Mouse (Mus musculus) megakaryocyte, embryonic 14.5 days (primary cell): ENCODE data around the gene Gm42688. TPM values are rescaled to one million over a fixed set of nuclear protein-coding genes. Genes with fewer than 3 reads are reported as not detected.

Source experiments
- H3K27me3 ChIP-seq: replicated peaks from 2 replicates; pipeline ENCODE3; 2012; ENCODE audit warnings: inconsistent platforms
- H3K36me3 ChIP-seq: replicated peaks from 2 replicates; pipeline ENCODE3; 2012; ENCODE audit warnings: low read length, inconsistent platforms, mixed read lengths
- H3K4me1 ChIP-seq: 2 replicates; pipeline ENCODE4 v1.6.1; 2012; ENCODE audit warnings: inconsistent platforms
- H3K4me3 ChIP-seq: replicated peaks from 2 replicates; pipeline ENCODE3; 2012; ENCODE audit warnings: moderate library complexity, mild to moderate bottlenecking, inconsistent platforms
- H3K9me3 ChIP-seq: 2 replicates; pipeline ENCODE4 v1.6.1; 2012; ENCODE audit warnings: inconsistent platforms
- FLI1 ChIP-seq: IDR thresholded peaks from 2 replicates; pipeline ENCODE4 v1.6.1; 2012; ENCODE audit warnings: low read length, inconsistent platforms, mixed read lengths
- GATA1 ChIP-seq: IDR thresholded peaks from 3 replicates; pipeline ENCODE4 v1.6.1; 2012; ENCODE audit warnings: mixed read lengths, low read length, inconsistent platforms, borderline replicate concordance
- polyA plus RNA-seq: library from polyadenylated mRNA; stranded (reverse); fragments of >175 nt; gene quantifications from 2 replicates; pipeline ENCODE4 v1.2.3, GENCODE M21; 2012; ENCODE audit warnings: low replicate concordance; ENCODE audit not compliant: insufficient read depth

The Gm42688 gene
- 0.99 and 2.7 TPM in 2 replicates for polyA plus RNA-seq

GRCm38 (mm10) chr6:83101316-83101687, at the start of gene Gm42688, which contains the start of gene Ccdc142:
Gm42688 (plus strand) TSS chr6:83101617.
Ccdc142 (plus strand) TSS chr6:83101601.
- Histone ChIP-seq H3K36me3 (peaks cover 28% of the 10 kb centered on the region), H3K27me3 (peaks cover 1% of the 10 kb centered on the region), H3K4me1 (peaks cover 36% of the 10 kb centered on the region), H3K4me3 (peak within 1 kb of the TSS; percentile 99), H3K9me3 (no peaks in the 10 kb centered on the region)
- TF ChIP-seq GATA1 = no peak
- no peak for TF ChIP-seq FLI1

- H3K36me3 ChIP-seq = peaks cover 80% of the 10 kb centered on the region
- peaks cover 86% of the 10 kb centered on the region for H3K4me1 ChIP-seq
- no peaks in the 10 kb centered on the region for H3K27me3 ChIP-seq
- H3K9me3 ChIP-seq = no peaks in the 10 kb centered on the region
- H3K4me3 ChIP-seq = peak overlapping the region; percentile 99
- TF ChIP-seq FLI1 (no peak), GATA1 (no peak)
Observed at GRCm38 (mm10) chr6:83053136-83053960, 48.1 kb upstream of the Gm42688 start.

- Histone ChIP-seq H3K4me3 (peak within 1 kb of the TSS; percentile 99), H3K36me3 (peaks cover 80% of the 10 kb centered on the region), H3K4me1 (peaks cover 86% of the 10 kb centered on the region), H3K27me3 (no peaks in the 10 kb centered on the region), H3K9me3 (no peaks in the 10 kb centered on the region)
- TF ChIP-seq FLI1 = no peak
- TF ChIP-seq GATA1 = no peak
Observed at GRCm38 (mm10) chr6:83054074-83054851, 47.2 kb upstream of the Gm42688 start, which contains the start of gene Aup1. Aup1 (plus strand) TSS chr6:83054521.

GRCm38 (mm10) chr6:83054871-83055431, 46.5 kb upstream of the Gm42688 start, which contains the start of gene Htra2:
Htra2 (minus strand) TSS chr6:83055273.
- peak within 1 kb of the TSS; percentile 99 for H3K4me3 ChIP-seq
- TF ChIP-seq GATA1 = no peak
- TF ChIP-seq FLI1 = no peak
- peaks cover 83% of the 10 kb centered on the region for H3K4me1 ChIP-seq
- H3K36me3 ChIP-seq = peaks cover 80% of the 10 kb centered on the region
- H3K27me3 ChIP-seq = no peaks in the 10 kb centered on the region
- H3K9me3 ChIP-seq = no peaks in the 10 kb centered on the region

GRCm38 (mm10) chr6:83057790-83058189, 43.6 kb upstream of the Gm42688 start, which contains the start of gene Dqx1:
Dqx1 (plus strand) TSS chr6:83057844.
- TF ChIP-seq FLI1 = no peak
- no peak for TF ChIP-seq GATA1
- peaks cover 69% of the 10 kb centered on the region for H3K36me3 ChIP-seq
- peaks cover 62% of the 10 kb centered on the region for H3K4me1 ChIP-seq
- peak within 1 kb of the TSS; percentile 10 for H3K4me3 ChIP-seq
- no peaks in the 10 kb centered on the region for H3K9me3 ChIP-seq
- peaks cover 15% of the 10 kb centered on the region for H3K27me3 ChIP-seq

GRCm38 (mm10) chr6:83058725-83059124, 42.7 kb upstream of the Gm42688 start:
- Histone ChIP-seq H3K4me3 (no peak overlapping the region), H3K36me3 (peaks cover 74% of the 10 kb centered on the region), H3K4me1 (peaks cover 62% of the 10 kb centered on the region), H3K27me3 (peaks cover 24% of the 10 kb centered on the region), H3K9me3 (no peaks in the 10 kb centered on the region)
- TF ChIP-seq GATA1 (no peak), FLI1 (no peak)

GRCm38 (mm10) chr6:83065995-83066394, 35.4 kb upstream of the Gm42688 start:
- Histone ChIP-seq H3K36me3 (peaks cover 39% of the 10 kb centered on the region), H3K9me3 (no peaks in the 10 kb centered on the region), H3K4me3 (no peak overlapping the region), H3K27me3 (peaks cover 92% of the 10 kb centered on the region), H3K4me1 (peaks cover 58% of the 10 kb centered on the region)
- TF ChIP-seq GATA1 (no peak), FLI1 (no peak)

- Histone ChIP-seq H3K4me1 (peaks cover 63% of the 10 kb centered on the region), H3K9me3 (no peaks in the 10 kb centered on the region), H3K4me3 (no peak overlapping the region), H3K27me3 (peaks cover 93% of the 10 kb centered on the region), H3K36me3 (peaks cover 35% of the 10 kb centered on the region)
- TF ChIP-seq GATA1 (no peak), FLI1 (no peak)
Observed at GRCm38 (mm10) chr6:83066441-83066840, 35.0 kb upstream of the Gm42688 start.

- TF ChIP-seq FLI1 (no peak), GATA1 (no peak)
- Histone ChIP-seq H3K4me1 (peaks cover 62% of the 10 kb centered on the region), H3K9me3 (no peaks in the 10 kb centered on the region), H3K4me3 (peak overlapping the region; percentile 19), H3K36me3 (peaks cover 28% of the 10 kb centered on the region), H3K27me3 (peaks cover 95% of the 10 kb centered on the region)
Observed at GRCm38 (mm10) chr6:83068221-83068620, 33.2 kb upstream of the Gm42688 start.
